Mouse (Mus musculus) lung, adult 2 months (tissue): ENCODE data around the gene Msrb3. TPM values are rescaled to one million over a fixed set of nuclear protein-coding genes. Genes with fewer than 3 reads are reported as not detected.

Source experiments
- DNase-seq: peaks from one replicate; pipeline ENCODE4 v3.0.0; 2022
- H3K4me1 ChIP-seq: fragments of 200-500 bp; 2 replicates; pipeline ENCODE4 v1.6.1; 2011; ENCODE audit warnings: low read length; ENCODE audit not compliant: control insufficient read depth, insufficient read depth
- H3K4me3 ChIP-seq: fragments of 200-500 bp; replicated peaks from 2 replicates; pipeline ENCODE3; 2011; ENCODE audit warnings: low read depth, mild to moderate bottlenecking, control low read depth, low read length; ENCODE audit errors: extremely low read depth
- CTCF ChIP-seq: fragments of 200-500 bp; IDR thresholded peaks from 2 replicates; pipeline ENCODE4 v1.5.1; 2011; ENCODE audit warnings: mild to moderate bottlenecking, low read length, control low read depth; ENCODE audit not compliant: insufficient read depth
- POLR2A ChIP-seq: fragments of 200-500 bp; IDR thresholded peaks from 2 replicates; pipeline ENCODE4 v1.6.1; 2011; ENCODE audit warnings: low read depth, mild to moderate bottlenecking, control low read depth, low read length, borderline replicate concordance; ENCODE audit errors: extremely low read depth
- WGBS: fragments of 180-500 bp; shearing (Covaris S2); methylation state at CpG from one replicate; pipeline ENCODE4 v1.1.7; 2018; 5-methylcytosine and 5-hydroxymethylcytosine counted together
- polyA plus RNA-seq: library from polyadenylated mRNA; depleted of rRNA; stranded (reverse); fragments of >200 nt; gene quantifications from 2 replicates; pipeline ENCODE4 v1.2.3, GENCODE M21; 2012

Msrb3 gene
- polyA plus RNA-seq, 1 experiment: 36.6 TPM

DNA sequence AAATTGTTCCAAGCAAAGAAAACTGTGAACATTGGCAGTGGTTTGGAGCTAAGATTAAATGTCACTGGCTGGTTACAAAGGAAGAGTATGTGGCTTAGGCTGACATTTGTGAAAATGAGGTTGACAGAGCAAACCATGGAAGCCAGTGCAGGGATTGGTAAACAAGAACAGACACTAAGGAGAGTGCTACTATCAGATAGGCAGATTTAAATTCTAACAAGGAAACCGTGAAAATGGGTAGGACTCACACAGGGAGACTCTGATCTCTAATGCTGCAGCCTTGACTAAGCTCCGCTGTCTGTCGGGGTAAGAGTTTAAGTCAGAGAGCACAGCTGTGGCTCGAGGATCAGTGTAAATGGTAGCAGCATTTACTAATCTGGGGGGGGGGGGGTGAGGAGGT, 15.2 kb downstream of the Msrb3 start:
- DNase-seq: no peak
- TF ChIP-seq CTCF (no peak), POLR2A (no peak)
- no peak overlapping the region for H3K4me3 ChIP-seq
- 78% methylated on average over 4 of the region's 4 CpGs for WGBS
- peaks cover 4% of the 10 kb centered on the region; the same call in 1 of the 2 replicates for H3K4me1 ChIP-seq

- Histone ChIP-seq H3K4me1 (peaks cover 4% of the 10 kb centered on the region; the same call in 1 of the 2 replicates), H3K4me3 (no peak overlapping the region)
- TF ChIP-seq POLR2A: no peak
- no peak for TF ChIP-seq CTCF
- 9% methylated on average over 7 of the region's 7 CpGs for WGBS
- DNase-seq: no peak
Observed at GRCm38 (mm10) chr10:120883069-120883415, 15.9 kb downstream of the Msrb3 start.

DNA sequence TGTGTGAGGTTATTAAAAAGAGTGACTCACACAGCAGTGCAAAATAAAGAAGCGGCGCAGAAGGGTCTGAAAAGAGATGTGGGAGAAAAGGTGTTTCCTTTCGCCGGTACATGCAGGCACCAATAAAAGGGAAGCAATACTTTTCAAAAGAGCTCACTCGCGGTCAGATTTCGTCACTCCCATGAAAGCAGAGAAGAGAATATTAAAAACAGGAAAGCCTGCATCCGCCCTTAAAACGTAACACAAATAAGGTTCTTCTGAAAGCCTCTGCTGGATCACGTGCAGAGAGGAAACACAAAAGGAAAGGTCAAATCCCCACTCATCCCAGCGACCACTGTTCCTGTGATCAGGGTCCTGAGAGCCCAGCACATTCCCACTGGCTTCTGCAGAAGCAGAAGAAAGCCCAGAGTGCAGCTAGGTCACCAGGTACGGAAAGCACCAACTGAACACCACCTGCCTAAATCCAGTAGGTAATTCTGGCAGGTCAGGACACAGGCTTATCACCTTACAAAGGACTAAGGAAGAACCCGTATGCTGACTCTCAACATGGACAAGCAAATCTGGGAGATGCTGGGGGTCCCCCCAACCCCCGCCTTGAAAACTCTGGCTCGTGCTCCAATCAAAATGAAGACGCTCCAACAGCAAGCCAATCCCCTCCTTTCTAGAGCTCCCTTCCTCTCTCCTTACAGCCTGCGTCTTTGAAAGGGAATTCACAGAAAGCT, 16.4 kb downstream of the Msrb3 start:
- H3K4me1 ChIP-seq: peaks cover 4% of the 10 kb centered on the region; the same call in 1 of the 2 replicates
- WGBS: 20% methylated on average over 17 of the region's 17 CpGs
- H3K4me3 ChIP-seq: peak overlapping the region; percentile 1
- TF ChIP-seq CTCF: no peak
- TF ChIP-seq POLR2A: no peak
- DNase-seq: no peak

- TF ChIP-seq POLR2A: no peak
- no peak for TF ChIP-seq CTCF
- 53% methylated on average over 20 of the region's 20 CpGs for WGBS
- no peak overlapping the region for H3K4me3 ChIP-seq
Observed at GRCm38 (mm10) chr10:120876549-120877270, 22.2 kb downstream of the Msrb3 start.

DNA sequence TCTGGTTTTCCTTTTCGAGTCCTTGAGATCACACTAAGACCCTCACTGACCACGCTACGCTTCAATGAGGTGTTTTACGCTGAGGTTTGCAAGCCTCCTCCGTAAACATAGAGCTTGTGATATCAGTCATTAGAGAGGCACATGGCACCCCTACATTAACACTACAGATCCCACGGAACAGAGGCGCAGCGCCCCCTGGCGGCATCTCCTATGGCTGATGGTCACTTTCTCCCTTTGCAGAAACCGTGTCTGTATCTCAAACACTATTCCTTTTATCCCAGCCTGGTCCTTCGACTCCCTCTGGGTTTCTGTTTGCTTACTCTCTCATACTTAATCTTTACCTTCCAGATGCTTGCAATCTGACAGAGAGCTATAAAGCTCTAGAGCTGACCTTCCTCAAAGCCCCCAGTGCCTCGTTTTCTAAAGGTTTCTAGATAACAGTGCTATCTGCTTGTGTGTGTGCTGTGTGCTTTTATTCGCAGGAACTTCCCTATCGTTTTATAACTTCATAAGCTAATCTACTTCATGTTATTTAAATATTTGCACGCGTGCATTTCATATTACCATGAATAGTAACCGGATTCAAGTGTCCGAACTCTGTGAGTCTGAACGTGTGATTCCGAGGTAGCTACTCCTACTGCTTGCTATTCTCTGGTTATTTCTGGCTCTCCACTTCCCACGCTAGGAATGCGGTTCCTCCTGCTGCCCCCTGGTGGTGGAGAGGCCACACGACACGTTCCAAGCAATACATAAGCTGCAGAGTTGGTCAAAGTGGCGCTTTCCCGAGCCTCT, 23.0 kb downstream of the Msrb3 start:
- WGBS: 16% methylated on average over 26 of the region's 26 CpGs
- Histone ChIP-seq H3K4me3 (no peak overlapping the region), H3K4me1 (peaks cover 5% of the 10 kb centered on the region; the same call in 1 of the 2 replicates)
- DNase-seq: peak; percentile 89
- TF ChIP-seq POLR2A: no peak
- TF ChIP-seq CTCF: peak; percentile 99

More at GRCm38 (mm10) chr10:120876549-120877270, 22.2 kb downstream of the Msrb3 start:
- DNase-seq: no peak
- H3K4me1 ChIP-seq: peaks cover 6% of the 10 kb centered on the region; the same call in 1 of the 2 replicates

DNA sequence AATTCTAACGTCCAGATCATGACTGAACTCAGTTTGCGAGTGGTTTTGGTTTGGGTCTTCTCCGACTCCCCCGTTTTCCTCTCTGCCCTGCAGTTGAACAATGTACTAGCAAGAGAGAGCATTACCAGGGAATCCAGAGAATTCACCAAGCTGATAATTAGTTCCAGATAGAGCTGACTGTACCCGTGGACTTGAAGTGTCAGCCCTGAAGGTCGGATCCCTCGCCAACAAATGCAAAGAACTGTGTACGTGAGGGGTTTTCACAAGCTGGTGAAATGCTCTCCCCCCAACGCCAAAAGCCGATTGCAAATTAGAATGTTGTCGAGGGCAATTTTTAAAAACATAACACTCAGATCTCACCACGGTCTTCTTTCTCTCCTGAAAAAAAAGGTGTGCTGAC, 24.6 kb downstream of the Msrb3 start:
- DNase-seq: no peak
- Histone ChIP-seq H3K4me3 (no peak overlapping the region), H3K4me1 (peaks cover 5% of the 10 kb centered on the region; the same call in 1 of the 2 replicates)
- TF ChIP-seq POLR2A (no peak), CTCF (no peak)
- 84% methylated on average over 12 of the region's 12 CpGs for WGBS

- no peak overlapping the region for H3K4me3 ChIP-seq
- TF ChIP-seq POLR2A (no peak), CTCF (no peak)
- 63% methylated on average over 8 of the region's 8 CpGs for WGBS
- H3K4me1 ChIP-seq: peaks cover 5% of the 10 kb centered on the region; the same call in 1 of the 2 replicates
- DNase-seq: no peak
Observed at GRCm38 (mm10) chr10:120873646-120874201, 25.2 kb downstream of the Msrb3 start.

DNA sequence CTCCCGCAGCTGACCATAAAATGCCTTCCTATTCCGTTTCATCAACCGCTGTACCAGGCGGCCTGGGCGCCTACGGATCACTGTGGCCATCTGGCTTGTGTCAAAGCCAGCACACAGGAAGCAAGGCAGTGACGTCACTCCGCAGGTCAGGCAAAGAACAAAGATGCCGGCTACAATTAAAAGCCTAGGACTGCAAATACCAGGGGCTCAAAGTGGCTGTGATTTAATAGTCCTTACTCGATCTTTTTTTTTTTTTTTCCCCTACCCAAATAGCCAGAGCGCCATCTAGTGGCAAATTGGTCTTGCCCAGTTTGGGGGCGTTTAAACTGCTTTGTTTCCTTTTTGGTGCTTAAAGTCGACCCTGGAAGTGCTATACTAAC, 26.4 kb downstream of the Msrb3 start:
- no peak for DNase-seq
- Histone ChIP-seq H3K4me3 (no peak overlapping the region), H3K4me1 (peaks cover 5% of the 10 kb centered on the region; the same call in 1 of the 2 replicates)
- TF ChIP-seq POLR2A (no peak), CTCF (no peak)
- 7% methylated on average over 13 of the region's 13 CpGs for WGBS
